Mouse (Mus musculus) layer of hippocampus, postnatal 25 days (tissue): ENCODE results near the gene Lmo3. TPM values are rescaled to one million over a fixed set of nuclear protein-coding genes. Genes with fewer than 3 reads are reported as not detected.

Source experiments
- DNase-seq, 2 experiments: peaks; one replicate each; pipeline ENCODE4 v3.0.0; 2022; ENCODE audit warnings: mixed read lengths in 2 of 2, low spot score in 1 of 2; ENCODE audit errors: extremely low spot score in 1 of 2
- total RNA-seq, 2 experiments: library from RNA; stranded (reverse); gene quantifications; 2 replicates each; pipeline ENCODE4 v1.2.3; 2021

Gene Lmo3
- 100 to 1,000 TPM; 184 to 195 TPM for total RNA-seq

DNA sequence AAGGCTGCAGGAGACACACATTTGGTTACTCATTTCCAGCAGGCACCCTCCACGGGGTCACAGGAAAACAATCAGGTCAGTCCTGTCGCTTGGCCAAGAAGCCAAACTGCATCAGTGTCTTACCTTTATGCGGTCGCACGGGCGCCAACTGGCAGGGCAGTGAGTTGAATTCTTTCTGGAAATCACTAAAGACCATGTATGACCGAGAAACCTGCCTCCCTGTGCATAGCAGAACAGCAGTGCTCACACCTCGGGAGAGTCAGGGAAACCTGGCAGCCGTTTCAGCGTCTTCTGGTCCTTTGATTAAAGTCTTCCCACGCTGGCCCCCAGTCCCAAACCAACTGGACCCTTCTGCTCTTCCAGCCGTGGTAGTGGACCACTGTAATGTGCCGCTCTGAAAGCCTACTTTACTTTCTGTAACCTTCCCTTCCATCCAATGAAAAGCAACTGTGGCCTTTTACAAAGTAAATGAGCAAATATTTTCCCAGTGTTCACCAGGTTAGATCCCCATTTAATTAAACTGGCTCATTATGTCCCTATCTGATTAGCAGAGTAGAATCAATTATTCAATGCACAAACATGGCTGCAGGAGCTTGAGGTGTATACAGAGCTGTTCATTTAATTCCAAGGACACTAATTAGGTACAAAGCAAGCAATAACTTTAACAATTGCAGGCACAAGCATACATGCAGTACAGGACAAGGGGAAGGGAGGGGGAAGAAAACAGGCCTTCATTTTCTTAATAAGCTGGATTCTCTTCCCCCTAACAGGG, at the start of gene Lmo3:
Gene Lmo3 (minus strand): TSS at position 235 of the 772 bp plus-strand sequence.
- DNase-seq: no peak

DNA sequence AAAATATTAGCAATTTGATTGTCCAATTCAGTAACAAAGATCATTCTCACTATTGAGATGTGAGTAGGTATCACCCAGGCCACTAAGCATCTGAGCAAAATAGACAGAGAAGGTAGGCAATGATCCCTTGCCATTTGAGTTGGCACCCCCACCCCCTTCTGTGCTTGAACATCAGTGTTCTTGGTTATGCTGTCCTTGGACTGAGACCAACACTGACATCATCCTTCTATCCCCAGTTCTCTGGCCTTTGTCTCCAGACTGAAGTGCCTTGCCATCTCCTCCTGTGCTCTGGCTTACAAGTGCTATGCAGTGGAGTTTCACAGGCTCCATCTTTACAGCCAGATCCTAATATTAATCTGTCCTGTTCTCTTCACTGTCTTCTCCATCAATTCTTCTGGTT, 39.0 kb upstream of the Lmo3 start:
- no peak for DNase-seq

DNA sequence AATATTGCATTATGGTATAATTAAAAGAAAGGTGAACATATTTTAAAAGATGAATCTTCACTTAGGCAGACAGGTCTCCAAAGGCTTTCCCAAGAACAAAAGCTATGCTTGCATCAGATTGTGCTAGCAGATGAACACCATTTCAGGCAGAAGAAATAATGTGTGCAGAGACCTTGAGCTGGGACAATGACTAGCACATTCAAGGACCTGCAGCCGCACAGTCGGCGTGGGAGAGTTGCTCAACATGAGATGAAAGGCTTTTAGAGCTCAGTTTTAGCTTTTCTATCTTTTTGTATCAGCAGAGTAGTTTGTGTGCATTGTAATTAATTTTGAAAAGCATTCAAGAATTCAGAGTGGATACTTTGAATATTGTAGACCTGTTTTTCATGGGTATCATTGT, 36.6 kb upstream of the Lmo3 start:
- DNase-seq: no peak

DNA sequence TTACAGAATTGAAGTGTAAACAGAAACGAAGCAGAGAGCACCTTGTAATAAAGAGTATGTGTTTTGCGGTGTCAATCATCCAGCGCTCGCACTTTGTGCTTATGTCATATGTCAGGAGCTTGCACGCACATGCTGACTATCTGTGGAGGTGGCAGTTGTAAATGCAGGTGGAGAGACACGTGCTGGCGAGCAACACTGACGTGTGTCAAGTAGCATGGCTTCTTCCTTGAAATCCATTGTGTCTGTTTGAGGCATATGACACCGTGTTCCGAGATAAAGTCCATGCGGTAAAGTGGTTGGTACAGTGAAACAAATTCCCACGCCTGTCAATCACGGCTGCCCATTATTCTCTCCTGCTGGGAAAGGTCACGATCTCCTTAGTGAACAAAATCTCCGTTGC, 15.2 kb upstream of the Lmo3 start:
- DNase-seq: no peak

DNA sequence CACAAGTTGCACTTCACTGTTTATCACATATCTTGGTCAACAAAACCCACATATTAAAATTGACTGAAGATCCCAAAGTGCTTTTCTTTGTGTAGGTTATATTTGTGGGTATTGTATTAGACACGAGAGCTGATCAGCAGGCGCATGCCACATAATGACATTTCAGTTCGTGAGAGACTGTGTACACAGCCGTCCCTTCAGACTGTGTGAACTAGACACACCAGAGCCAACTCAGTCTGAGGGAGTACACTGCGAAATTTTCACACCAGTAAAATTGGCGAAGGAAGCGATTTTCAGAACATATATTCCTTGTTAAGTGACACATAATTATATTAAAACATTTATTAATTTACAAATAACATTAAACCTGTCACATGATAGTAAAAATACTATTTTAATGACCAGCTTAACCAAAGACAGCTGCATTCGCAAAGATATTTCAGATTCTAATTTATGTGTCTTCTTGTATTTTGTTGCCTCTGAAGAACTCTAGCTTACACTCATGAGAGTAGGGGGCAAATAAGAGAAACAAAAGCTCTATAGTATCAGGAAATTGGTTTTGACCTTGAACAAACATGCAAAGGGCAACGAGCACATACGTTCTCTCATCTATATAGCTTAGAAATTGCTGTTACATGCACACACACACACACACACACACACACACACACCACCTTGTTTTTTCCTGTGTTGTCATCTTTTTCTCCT, 14.4 kb upstream of the Lmo3 start:
- no peak for DNase-seq

DNA sequence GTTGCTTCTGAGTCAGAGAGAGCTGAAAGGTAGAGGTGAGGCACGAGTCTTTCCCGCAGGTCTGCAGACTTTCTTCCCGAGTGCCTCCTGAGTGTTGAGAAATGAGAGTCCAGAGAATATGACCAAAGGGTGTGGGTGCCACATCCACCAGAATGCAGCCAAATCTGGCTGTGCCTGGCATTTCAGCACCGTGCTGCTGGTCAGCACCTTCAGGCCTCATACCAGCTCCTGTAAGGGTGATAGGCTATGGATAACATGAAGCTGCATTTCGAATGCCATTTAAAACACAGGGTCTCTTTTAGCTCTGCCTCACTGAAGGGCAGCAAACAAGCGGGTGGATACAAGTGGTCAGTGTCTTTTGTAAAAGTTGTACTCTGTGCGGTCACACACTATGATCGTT, 1.5 kb upstream of the Lmo3 start:
- DNase-seq: no peak

DNA sequence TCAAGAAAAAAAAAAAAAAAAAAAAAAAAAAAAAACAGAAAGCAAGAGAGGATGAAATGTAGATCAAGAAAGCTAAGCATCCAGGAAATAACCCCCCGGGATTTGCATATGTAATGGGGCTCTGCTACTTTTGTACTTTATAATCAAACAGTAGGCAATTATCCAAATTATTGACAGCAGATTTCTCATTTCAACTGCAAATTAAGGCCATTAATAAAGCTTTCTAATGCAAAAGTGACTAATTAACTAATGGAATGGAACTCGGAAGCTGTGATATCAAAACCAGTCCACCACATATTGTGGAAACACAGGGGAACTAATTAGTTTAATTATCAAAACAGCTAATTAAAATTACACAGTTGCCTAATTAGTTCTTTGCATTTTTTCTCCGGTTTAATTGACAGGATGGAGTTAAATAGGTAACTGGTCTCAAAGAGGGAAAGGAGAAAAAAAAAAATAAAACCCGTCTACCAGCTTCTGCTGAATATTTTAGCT, 785 bp upstream of the Lmo3 start:
- no peak for DNase-seq

DNA sequence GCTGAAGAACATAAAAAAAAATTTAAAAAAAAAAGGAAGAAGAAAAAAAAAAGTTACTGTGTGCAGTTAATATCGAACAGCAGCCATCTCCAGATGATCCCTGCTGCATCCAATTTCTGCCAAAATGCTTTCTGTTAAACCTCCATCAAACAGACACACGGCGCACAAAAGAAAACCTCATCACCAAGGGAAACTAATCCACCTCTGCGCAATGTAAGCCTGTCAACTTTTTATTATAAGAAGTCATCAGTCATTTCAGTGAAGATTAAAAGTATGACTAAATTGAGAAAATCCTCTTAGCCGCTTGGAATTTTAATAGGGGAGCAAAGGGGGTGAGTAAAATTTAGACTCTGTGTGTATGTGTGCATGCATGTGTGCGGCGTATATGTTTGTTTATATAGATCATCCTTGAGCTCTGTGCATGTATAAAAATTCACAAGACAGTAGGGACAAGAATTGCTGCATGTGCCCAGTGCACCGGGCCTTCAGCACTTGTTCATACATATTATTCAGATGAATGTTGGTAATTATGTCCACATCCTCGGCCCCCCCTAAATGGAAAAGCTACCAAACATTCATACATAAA, 1.2 kb downstream of the Lmo3 start:
- no peak for DNase-seq

DNA sequence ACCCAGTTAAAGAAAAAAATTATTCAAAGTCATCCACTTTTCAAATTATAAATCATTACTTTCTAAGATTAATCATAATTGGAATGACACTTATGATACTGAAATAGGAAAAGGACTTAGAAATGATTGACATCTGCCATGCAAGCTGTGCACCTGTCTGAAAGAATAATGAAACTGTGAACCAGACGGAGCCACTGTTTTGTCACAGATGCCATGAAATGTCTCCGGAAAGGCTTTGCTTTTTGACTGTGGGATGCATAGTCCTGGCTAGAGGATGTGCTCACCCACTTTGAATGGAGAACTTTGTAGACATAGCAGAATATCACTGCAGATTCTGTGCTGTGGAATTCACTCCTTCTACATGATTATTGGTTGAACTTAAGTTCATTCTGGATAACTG, 18.4 kb downstream of the Lmo3 start:
- DNase-seq: peak in 1 of 2 experiments; percentile 6

DNA sequence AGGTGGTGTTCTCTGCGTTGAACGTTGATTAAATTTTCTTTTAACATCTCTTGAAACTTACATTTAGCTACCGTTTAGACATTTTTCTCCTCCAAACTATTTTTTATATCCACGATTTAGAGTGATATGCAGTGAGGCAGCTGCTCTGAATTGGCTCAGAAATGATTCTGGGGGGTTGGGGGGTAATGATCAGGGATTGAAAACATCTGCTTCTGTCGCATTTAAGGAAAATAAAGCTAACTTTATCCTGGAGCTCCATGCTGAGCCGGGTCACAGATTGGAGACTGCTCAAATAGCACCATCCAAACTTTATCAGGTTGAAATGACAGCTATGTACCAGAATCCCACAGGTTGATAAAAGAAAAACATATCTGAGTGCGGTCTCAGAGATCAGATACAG, 29.6 kb downstream of the Lmo3 start:
- no peak for DNase-seq

DNA sequence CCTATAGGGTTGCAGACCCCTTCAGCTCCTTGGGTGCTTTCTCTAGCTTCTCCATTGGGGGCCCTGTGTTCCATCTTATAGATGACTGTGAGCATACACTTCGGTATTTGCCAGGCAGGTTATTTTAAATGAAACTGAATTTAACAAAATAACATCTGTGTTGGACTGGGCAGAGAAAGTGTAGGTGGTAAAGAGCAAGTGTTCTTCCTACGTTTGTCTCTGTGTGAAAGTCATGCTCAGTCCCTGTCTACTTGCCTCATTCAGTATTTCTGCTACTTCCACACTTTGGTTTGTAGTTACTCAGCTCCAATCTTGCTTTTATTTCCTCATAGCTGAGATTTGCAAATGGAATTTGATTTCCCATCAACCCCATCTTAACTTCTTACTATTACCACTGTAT, 46.9 kb downstream of the Lmo3 start:
- no peak for DNase-seq

DNA sequence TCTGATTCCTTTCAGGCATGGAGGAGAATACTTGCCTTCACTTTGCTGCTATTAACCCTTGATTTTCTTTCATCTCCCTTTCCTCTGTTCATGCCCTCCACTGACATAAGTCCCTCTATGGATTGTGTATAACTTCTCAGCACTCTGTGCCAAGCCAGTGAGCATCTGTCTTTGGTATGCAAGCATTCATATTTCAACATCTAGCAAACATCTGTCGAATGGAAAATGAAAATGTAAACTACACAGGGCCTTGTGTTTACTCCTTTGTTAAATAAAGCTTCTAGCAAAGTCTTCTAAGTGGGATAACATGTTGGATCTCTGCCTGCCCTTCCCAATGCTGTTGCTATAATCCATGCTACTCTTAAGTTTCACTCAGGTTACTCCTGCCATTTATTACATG, 75.1 kb downstream of the Lmo3 start:
- DNase-seq: no peak

DNA sequence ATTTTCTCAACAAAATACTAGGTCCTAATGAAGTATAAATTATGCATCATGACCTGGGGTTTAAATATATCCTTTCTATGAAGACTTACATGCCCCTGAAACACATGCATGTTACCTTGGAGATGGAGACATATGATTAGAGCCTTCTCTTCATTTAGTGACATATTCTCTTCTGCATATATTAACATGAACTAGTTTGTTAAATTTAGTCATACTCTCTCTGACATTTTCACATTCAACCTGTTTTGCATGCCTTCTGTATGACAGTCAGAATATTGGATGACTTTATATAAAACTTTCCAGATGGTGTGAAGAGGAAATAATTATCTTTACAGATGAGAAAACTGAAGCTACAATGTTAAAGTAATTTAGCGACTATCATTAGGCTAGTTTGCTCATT, 77.8 kb downstream of the Lmo3 start:
- DNase-seq: no peak

DNA sequence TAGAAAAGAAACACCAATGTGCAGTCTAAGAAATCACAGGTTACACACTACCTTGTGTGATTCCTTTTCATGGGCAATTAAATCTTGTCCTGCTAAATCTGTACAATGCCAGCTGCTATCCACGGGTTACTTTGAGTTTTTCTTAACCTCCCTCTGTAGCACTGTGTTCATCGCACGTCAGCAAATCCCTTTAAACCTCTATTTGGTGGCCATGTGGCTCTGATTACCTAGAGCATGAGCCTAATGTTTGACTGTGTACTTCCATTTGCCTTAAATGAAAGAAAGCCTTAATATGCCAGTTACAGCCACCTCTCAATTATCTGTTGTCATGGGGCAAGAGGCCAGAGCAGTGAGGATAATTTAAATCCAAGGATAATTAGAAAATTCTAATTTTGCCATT, 98.9 kb downstream of the Lmo3 start:
- no peak for DNase-seq

DNA sequence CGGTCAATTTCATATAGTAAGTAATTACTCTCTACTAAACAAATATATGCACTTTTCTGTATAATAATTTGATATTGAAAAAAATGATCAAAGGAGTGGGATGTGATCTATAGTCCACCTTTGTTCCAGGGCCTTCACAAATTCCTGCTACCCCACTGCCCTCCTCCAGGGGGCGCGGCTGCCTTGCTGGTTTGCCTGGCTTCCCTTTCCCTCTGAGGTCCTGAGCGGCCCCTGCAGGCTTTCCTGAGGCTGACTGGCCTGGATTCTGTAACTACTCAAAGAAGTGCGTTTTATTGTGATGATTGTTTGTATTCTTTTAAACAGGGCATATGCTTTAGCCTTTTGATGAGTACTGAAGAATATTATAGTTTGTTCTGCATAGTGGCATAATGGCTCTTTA, 104.2 kb downstream of the Lmo3 start:
- DNase-seq: peak; percentile 63 to 77

DNA sequence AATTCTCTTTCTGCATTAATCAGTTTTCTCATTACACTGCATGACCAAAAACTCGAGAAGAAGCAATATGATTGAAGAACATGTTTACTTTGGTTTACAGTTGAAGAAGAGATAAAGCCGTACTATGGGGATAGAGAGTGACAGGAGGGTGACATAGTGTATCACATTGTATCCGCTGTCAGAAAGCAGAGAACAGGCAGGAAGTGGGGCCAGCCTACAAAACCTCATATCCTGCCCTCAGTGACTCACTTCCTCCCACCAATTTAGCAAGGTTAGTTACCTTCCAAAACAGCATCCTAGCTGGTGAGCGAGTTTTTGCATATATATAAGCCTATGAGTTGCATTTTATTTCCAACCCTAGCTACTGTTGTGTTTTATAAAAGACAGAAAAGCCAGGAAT, 112.6 kb downstream of the Lmo3 start:
- no peak for DNase-seq

DNA sequence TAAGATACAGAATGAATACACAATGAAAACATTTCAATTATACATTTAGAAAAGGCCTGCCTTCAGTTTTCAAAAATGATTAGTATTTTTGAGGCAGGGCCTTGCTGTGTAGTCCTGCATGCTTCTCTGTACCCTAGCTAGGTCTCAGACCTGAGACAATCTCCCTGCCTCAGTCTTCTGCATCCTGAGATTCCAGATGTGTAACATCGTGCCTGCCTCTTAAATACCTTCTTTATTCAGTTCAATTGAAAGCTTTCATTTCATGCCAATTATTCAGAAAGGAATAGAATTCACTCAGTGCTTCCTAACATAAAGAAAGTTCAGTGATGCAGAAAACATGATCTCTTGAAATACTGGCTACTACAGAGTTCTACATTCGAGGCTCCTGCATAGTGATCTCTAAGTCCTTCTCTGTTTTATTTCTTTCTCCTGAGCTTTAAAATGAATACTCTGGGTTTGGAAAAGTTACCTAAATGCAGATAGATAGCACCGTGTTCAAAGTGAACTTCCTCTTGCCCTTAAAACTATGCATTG, 137.2 kb downstream of the Lmo3 start:
- no peak for DNase-seq

DNA sequence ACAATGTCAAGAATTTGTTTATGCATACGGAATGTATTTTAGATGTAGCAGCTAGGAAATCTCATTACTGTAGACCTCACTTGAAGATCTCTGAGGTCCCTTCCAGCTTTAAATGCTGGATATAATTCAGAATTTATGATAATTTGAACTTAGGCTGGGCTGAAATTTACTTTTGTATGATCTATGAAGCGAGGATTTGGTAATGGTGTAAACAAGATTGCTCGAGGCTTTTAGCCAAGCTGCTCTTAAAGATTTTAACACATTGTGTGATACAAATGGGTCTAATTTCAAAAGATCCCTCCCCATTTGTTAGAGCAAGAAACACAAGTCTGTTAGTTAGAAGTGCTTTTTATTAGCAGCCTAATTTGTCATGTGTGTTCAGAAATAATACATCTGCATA, 144.4 kb downstream of the Lmo3 start:
- DNase-seq: no peak

DNA sequence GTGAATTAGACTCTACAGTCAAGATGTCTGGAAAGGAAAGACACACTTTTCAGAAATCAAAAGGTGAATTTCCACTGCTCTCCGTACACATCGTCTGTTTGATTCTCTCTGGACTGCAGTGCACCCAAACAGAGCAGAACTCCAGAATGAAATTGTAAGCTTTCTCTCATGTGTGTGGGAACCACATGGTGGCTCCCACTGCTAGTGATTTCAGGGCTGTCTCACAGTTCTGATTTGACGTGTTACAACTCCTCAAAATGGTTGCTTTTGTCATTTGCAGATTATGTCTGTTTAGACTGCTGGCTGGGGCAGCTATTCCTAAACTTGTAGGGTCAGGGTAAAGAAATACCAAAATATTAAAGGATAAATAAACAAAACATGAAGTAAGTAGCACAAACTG, 145.0 kb downstream of the Lmo3 start:
- no peak for DNase-seq

DNA sequence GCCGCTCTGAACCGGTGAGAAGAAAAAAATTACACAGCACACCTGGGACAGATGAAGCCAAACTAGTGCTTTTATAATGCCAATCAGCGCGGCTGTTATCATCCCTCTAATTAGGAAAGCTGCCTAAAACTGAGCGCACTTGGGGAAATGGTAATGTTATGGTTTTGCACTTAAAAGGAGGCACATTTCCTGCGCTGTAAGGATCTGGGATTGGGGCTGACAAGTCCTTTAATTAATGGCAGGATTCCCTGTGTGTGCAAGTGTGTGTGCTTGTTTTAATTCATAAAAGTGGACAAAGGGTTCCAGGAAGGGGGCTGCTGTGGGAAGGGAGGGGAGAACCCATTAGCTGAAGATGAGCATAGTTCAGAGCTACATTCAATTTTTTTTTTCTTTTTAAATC, 154.4 kb downstream of the Lmo3 start:
- DNase-seq: no peak

DNA sequence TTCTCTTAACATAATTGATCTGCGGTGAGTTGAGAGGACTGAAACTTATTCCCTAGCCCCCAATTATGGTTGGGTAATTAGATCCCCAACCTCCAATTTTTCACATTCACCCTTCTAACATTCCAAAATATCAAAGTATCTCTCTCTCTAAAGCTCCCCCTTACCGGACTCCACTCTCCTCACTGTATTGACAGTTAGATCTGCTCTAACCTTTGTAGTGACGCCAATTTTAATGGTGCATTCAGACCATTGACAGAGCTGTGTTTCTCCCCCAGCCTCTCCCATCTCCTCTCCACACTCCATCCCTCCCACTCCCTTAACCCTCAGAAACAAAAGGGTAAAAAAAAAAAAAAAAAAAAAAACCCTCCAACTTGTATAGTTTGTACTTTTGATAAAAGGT, 154.9 kb downstream of the Lmo3 start:
- no peak for DNase-seq
